Mouse (Mus musculus): ENCODE results near the gene S1pr3.

GRCm38 (mm10) chr13:51418942-51419451 lies 10.6 kb downstream of the S1pr3 start:
- TF ChIP-seq GATA1 (IDR thresholded peaks at IDR 0.05; ENCODE audit: borderline replicate concordance, low read length) (no peak), FLI1 (IDR thresholded peaks at IDR 0.05; ENCODE audit: low read length) (no peak)
